Mouse (Mus musculus) spleen, adult 2 months (tissue): Measurements from ENCODE around the gene Catsperz.

Source experiments
- CTCF ChIP-seq: fragments of 200-500 bp; IDR thresholded peaks from 2 replicates; pipeline ENCODE4 v1.5.1; 2011; ENCODE audit warnings: mild to moderate bottlenecking, inconsistent platforms; ENCODE audit not compliant: insufficient read depth, insufficient read length, insufficient replicate concordance; ENCODE audit errors: extremely low read depth
- POLR2A ChIP-seq: fragments of 200-500 bp; IDR thresholded peaks from 2 replicates; pipeline ENCODE4 v1.6.1; 2011; ENCODE audit warnings: low read depth, low read length, inconsistent platforms

GRCm38 (mm10) chr19:6904846-6905245 is 20.3 kb downstream of the Catsperz start:
- TF ChIP-seq POLR2A (no peak), CTCF (no peak)
